Mouse (Mus musculus) liver, postnatal 0 days (tissue): ENCODE results near the gene 3110082I17Rik. TPM values are rescaled to one million over a fixed set of nuclear protein-coding genes. Genes with fewer than 3 reads are reported as not detected.

Experiments used
- ATAC-seq: fragments of 200-750 bp; cut with Nextera tagmentation; 2 replicates; pipeline ENCODE4 v1.8.0; 2017; ENCODE audit warnings: mild to moderate bottlenecking, moderate library complexity
- DNase-seq: peaks from one replicate; pipeline ENCODE4 v3.0.0-alpha.2; 2016
- H3K27ac ChIP-seq: fragments of 300-500 bp; sonication (generic); 2 replicates; pipeline ENCODE4 v1.5.1; 2014; ENCODE audit warnings: antibody characterized with exemption, moderate library complexity, mild to moderate bottlenecking, low read depth
- H3K27me3 ChIP-seq: fragments of 300-500 bp; sonication (generic); 2 replicates; pipeline ENCODE4 v1.6.1; 2014; ENCODE audit warnings: low read length, control low read depth, mixed read lengths; ENCODE audit not compliant: insufficient read depth
- H3K36me3 ChIP-seq: fragments of 300-500 bp; sonication (generic); replicated peaks from 2 replicates; pipeline ENCODE4 v1.6.1; 2014; ENCODE audit warnings: mild to moderate bottlenecking, control low read depth, low read length, moderate library complexity, mixed read lengths; ENCODE audit not compliant: insufficient read depth
- H3K4me1 ChIP-seq: fragments of 300-500 bp; sonication (generic); 2 replicates; pipeline ENCODE4 v1.6.1; 2014; ENCODE audit warnings: antibody characterized with exemption, mild to moderate bottlenecking, control low read depth; ENCODE audit not compliant: insufficient read depth
- H3K4me2 ChIP-seq: fragments of 300-500 bp; sonication (generic); 2 replicates; pipeline ENCODE4 v1.6.1; 2014; ENCODE audit warnings: low read depth, mild to moderate bottlenecking, low read length, moderate library complexity, mixed read lengths
- H3K4me3 ChIP-seq: fragments of 300-500 bp; sonication (generic); 2 replicates; pipeline ENCODE4 v1.5.1; 2014; ENCODE audit warnings: low read depth, low read length
- H3K9ac ChIP-seq: fragments of 300-500 bp; sonication (generic); replicated peaks from 2 replicates; pipeline ENCODE4 v1.6.1; 2014; ENCODE audit warnings: mild to moderate bottlenecking, moderate library complexity
- H3K9me3 ChIP-seq: fragments of 300-500 bp; sonication (generic); 2 replicates; pipeline ENCODE4 v1.6.1; 2016; ENCODE audit warnings: mild to moderate bottlenecking, control low read depth, low read length, mixed read lengths
- CTCF ChIP-seq: sonication (generic); IDR thresholded peaks from 2 replicates; pipeline ENCODE4 v1.5.1; 2016; ENCODE audit warnings: antibody characterized with exemption, low read depth
- EP300 ChIP-seq: IDR thresholded peaks from 2 replicates; pipeline ENCODE4 v1.6.1; 2016; ENCODE audit warnings: antibody characterized with exemption, low read depth, mild to moderate bottlenecking
- WGBS: fragments of 180-500 bp; shearing (Covaris S2); extraction: QIAGEN DNeasy Blood & Tissue Kit; methylation state at CpG from one replicate; pipeline ENCODE4 v1.1.7; 2014; ENCODE audit not compliant: insufficient replicate concordance; 5-methylcytosine and 5-hydroxymethylcytosine counted together
- microRNA counts: library from miRNA; unstranded; fragments of <30 nt; microRNA quantifications from one replicate; lab custom pipeline; 2015
- microRNA-seq: library from miRNA; unstranded; fragments of <30 nt; microRNA quantifications from one replicate; pipeline ENCODE4, GENCODE M21; 2016
- polyA plus RNA-seq: library from polyadenylated mRNA; unstranded; fragments of >200 nt; fragmentation: Nextera tagmentation; extraction: Ambion mirVana; gene quantifications from 2 replicates; pipeline ENCODE4 v1.2.1, GENCODE M21; 2015

3110082I17Rik gene
- polyA plus RNA-seq, 1 experiment from 2014 or later: 9.5 TPM

GRCm38 (mm10) chr5:139314941-139315642 lies 145.2 kb downstream of the 3110082I17Rik start:
- Histone ChIP-seq H3K9ac (no peak overlapping the region), H3K4me1 (peaks cover 6% of the 10 kb centered on the region), H3K9me3 (no peaks in the 10 kb centered on the region), H3K27me3 (no peaks in the 10 kb centered on the region), H3K4me2 (no peak overlapping the region), H3K36me3 (no peaks in the 10 kb centered on the region), H3K27ac (no peak overlapping the region), H3K4me3 (no peak overlapping the region)
- WGBS: 71% methylated on average over 12 of the region's 12 CpGs
- ATAC-seq: no peak
- TF ChIP-seq CTCF (no peak), EP300 (no peak)
- no peak for DNase-seq

DNA sequence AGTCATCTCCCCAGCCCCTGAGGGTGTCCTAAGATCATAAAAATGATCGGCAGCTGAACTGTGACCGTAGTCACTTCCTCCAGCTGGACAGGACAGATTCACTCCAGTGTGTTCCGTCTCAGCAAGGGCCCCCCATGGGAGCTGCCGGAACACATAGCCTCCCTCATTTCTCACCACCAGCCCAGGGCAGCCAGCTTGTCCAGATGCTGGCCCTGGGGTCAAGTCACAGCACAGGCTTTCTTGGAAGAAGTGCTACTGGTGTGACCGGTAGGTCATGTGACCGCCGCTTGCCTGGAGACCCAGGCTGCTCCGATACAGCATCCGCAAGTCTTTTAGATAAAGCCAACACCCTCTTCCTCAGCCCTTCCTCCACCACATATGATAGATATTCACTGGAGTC lies 146.8 kb downstream of the 3110082I17Rik start:
- Histone ChIP-seq H3K27me3 (no peaks in the 10 kb centered on the region), H3K4me1 (peaks cover 8% of the 10 kb centered on the region), H3K9me3 (no peaks in the 10 kb centered on the region), H3K4me3 (no peak overlapping the region), H3K27ac (no peak overlapping the region), H3K9ac (no peak overlapping the region), H3K36me3 (no peaks in the 10 kb centered on the region), H3K4me2 (no peak overlapping the region)
- no peak for TF ChIP-seq EP300
- TF ChIP-seq CTCF: no peak
- ATAC-seq: no peak
- WGBS: 64% methylated on average over 9 of the region's 9 CpGs
- DNase-seq: no peak

DNA sequence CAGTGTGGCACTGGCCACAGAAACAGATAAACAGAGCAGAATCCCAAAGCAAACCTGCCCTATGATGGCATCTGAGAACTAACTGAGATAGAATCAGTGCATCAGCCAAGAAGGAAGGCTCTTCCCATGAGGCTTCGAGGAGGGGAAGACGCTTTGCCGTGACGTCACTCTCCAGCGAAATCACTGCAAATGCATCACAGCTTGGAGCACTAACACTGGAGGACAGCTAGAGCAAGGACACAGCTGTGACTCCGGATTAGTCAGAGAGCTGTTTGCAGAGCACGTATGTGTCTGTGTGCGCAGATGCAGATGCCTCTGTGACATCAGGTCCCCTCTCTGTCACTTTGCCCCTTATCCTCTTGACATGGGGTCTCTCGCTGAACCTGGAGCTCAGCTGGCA lies 148.5 kb downstream of the 3110082I17Rik start:
- no peak overlapping the region for H3K27ac ChIP-seq
- H3K4me2 ChIP-seq: no peak overlapping the region
- ATAC-seq: no peak
- H3K27me3 ChIP-seq: no peaks in the 10 kb centered on the region
- peaks cover 6% of the 10 kb centered on the region for H3K4me1 ChIP-seq
- H3K4me3 ChIP-seq: no peak overlapping the region
- WGBS: 74% methylated on average over 9 of the region's 9 CpGs
- DNase-seq: no peak
- H3K36me3 ChIP-seq: no peaks in the 10 kb centered on the region
- H3K9ac ChIP-seq: no peak overlapping the region
- no peaks in the 10 kb centered on the region for H3K9me3 ChIP-seq
- TF ChIP-seq CTCF (no peak), EP300 (no peak)

GRCm38 (mm10) chr5:139310477-139310876 lies 149.8 kb downstream of the 3110082I17Rik start:
- no peak overlapping the region for H3K4me3 ChIP-seq
- H3K27ac ChIP-seq: no peak overlapping the region
- TF ChIP-seq CTCF: no peak
- TF ChIP-seq EP300: no peak
- H3K4me1 ChIP-seq: peaks cover 6% of the 10 kb centered on the region
- no peaks in the 10 kb centered on the region for H3K27me3 ChIP-seq
- 75% methylated on average over 4 of the region's 4 CpGs for WGBS
- no peak overlapping the region for H3K9ac ChIP-seq
- DNase-seq: no peak
- ATAC-seq: no peak
- H3K36me3 ChIP-seq: no peaks in the 10 kb centered on the region
- no peaks in the 10 kb centered on the region for H3K9me3 ChIP-seq
- no peak overlapping the region for H3K4me2 ChIP-seq

- peaks cover 5% of the 10 kb centered on the region for H3K4me1 ChIP-seq
- no peak overlapping the region for H3K4me2 ChIP-seq
- no peak overlapping the region for H3K9ac ChIP-seq
- no peaks in the 10 kb centered on the region for H3K36me3 ChIP-seq
- H3K9me3 ChIP-seq: no peaks in the 10 kb centered on the region
- H3K4me3 ChIP-seq: no peak overlapping the region
- ATAC-seq (no peak), DNase-seq (no peak)
- TF ChIP-seq CTCF (no peak), EP300 (no peak)
- H3K27me3 ChIP-seq: no peaks in the 10 kb centered on the region
- WGBS: 64% methylated on average over 3 of the region's 3 CpGs
- no peak overlapping the region for H3K27ac ChIP-seq
Observed at GRCm38 (mm10) chr5:139309946-139310345, 150.4 kb downstream of the 3110082I17Rik start.

MicroRNAs encoded within 50 kb of the gene (microRNA counts, 519-probe panel; counts per million panel counts)
- microRNA mmu-miR-339-3p (lab: Ali Mortazavi, UCI) (not detected), microRNA mmu-miR-339-5p (lab: Ali Mortazavi, UCI) (not detected)

Small RNAs within 50 kb of the gene (microRNA-seq; reads per million reads assigned to microRNA genes)
- 1,270 reads per million, percentile 75 among the genes with 10 or more reads in this experiment for gene Mir339

Other genes with a start within 250 kb of the 3110082I17Rik start
- 92.7 and 97.5 TPM in 2 replicates for gene Get4, start 208.2 kb downstream of the 3110082I17Rik start, polyA plus RNA-seq
- 3.7 and 4.3 TPM in 2 replicates for gene Adap1, start 134.9 kb downstream of the 3110082I17Rik start, polyA plus RNA-seq
- gene Cox19, start 109.1 kb downstream of the 3110082I17Rik start, polyA plus RNA-seq: 34.4 and 37.1 TPM in 2 replicates
- not detected in 2 replicates for gene Cyp2w1, start 107.9 kb downstream of the 3110082I17Rik start, polyA plus RNA-seq
- 14.5 and 14.7 TPM in 2 replicates for gene Gpr146, start 82.8 kb downstream of the 3110082I17Rik start, polyA plus RNA-seq
- 1.9 and 2.0 TPM in 2 replicates for gene C130050O18Rik, start 55.2 kb downstream of the 3110082I17Rik start, polyA plus RNA-seq
- 0.09 and 0.11 TPM in 2 replicates for gene Gper1, start 37.4 kb downstream of the 3110082I17Rik start, polyA plus RNA-seq
- gene Zfand2a, start 24.0 kb upstream of the 3110082I17Rik start, polyA plus RNA-seq: 1.8 TPM in 2 replicates
- gene Uncx, start 83.0 kb upstream of the 3110082I17Rik start, polyA plus RNA-seq: not detected in 2 replicates